Mouse (Mus musculus) cerebellum, adult 2 months (tissue): ENCODE measurements around the gene Mansc1.

Experiments
- CTCF ChIP-seq: fragments of 200-500 bp; IDR thresholded peaks from 2 replicates; pipeline ENCODE4 v1.5.1; 2011; ENCODE audit warnings: low read depth, mild to moderate bottlenecking, control low read depth, low read length, moderate library complexity, borderline replicate concordance; ENCODE audit not compliant: insufficient read depth
- POLR2A ChIP-seq: fragments of 200-500 bp; IDR thresholded peaks from 2 replicates; pipeline ENCODE4 v1.6.1; 2011; ENCODE audit warnings: low read length, control low read depth, borderline replicate concordance; ENCODE audit not compliant: insufficient read depth

DNA sequence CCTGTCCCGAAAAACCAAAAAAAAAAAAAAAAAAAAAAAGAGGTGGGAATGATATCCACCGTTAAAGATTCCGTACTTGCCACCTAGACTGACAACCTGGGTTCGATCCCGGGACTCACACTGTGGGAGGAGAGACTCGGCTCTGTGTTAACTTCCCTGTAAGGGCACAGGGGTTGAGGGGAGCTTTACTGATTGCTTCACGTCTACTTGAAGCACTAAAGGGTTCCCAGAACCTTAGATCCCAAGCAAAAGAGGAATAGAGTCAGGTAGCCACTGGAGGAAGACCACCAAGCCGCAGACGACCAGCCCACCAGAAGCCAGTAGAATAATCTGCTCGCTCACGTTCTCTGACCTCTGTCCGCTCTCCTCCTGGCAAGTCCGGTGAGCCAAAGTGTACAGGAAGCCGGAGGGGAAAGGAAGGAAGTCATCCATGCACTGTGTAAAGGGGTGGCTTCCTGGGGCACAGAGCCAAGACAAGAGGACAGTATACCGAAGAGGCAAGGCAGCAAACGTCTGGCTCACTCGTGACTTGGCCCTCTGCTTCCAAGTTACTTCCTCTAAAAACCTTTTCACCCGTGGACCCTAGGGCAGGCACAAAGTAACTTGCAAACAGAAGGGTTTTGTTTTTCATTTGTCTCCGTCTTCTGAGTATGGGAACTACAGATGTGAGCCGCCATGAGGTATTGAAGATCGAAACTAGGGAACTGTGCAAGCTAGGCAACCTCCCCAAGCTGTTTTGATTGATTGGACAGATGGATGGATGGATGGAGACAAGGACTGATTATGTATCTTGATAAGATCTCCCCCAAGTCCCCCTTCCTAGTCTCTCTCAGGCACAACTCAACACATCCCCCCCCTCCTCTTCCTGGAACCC lies 37.5 kb downstream of the Mansc1 start:
- TF ChIP-seq POLR2A = no peak
- TF ChIP-seq CTCF = no peak
